Mouse (Mus musculus): Measurements from ENCODE around the gene Git1.
"Not testable (repeated sequence)": the region's sequence is repeated elsewhere in the genome, so short reads cannot be mapped to it uniquely, and the experiment has no call there.

The Git1 gene

GRCm38 (mm10) chr11:77519043-77519442, 25.7 kb downstream of the Git1 start, which contains the start of gene Gm10392:
Gm10392 (minus strand) TSS chr11:77519198.
- DNase-seq (ENCODE audit: low spot score in 2 of 2) = no peak

- DNase-seq (ENCODE audit: low spot score in 2 of 2) = no peak
Observed at GRCm38 (mm10) chr11:77520601-77521529, 27.5 kb downstream of the Git1 start.

GRCm38 (mm10) chr11:77525804-77526486, 32.6 kb downstream of the Git1 start:
- no peak for DNase-seq (ENCODE audit: low spot score in 2 of 2)

- not testable (repeated sequence) for DNase-seq (ENCODE audit: low spot score in 2 of 2)
Observed at GRCm38 (mm10) chr11:77528420-77528819, 35.1 kb downstream of the Git1 start.

- no peak for DNase-seq (ENCODE audit: low spot score in 2 of 2)
Observed at GRCm38 (mm10) chr11:77529644-77530043, 36.3 kb downstream of the Git1 start.

- DNase-seq (ENCODE audit: low spot score in 2 of 2) = no peak
Observed at GRCm38 (mm10) chr11:77530862-77531261, 37.5 kb downstream of the Git1 start.

- no peak for DNase-seq (ENCODE audit: low spot score in 2 of 2)
Observed at GRCm38 (mm10) chr11:77532202-77532846, 39.0 kb downstream of the Git1 start.

GRCm38 (mm10) chr11:77545261-77545660, 51.9 kb downstream of the Git1 start:
- DNase-seq (ENCODE audit: low spot score in 2 of 2) = no peak

Data from urinary bladder, adult 18-20 months (tissue).